Mouse (Mus musculus) cerebellum, postnatal 10 days (tissue): ENCODE data around the gene Fam131c.

Experiments used
- DNase-seq, 2 experiments: peaks; one replicate each; pipeline ENCODE4 v3.0.0; 2021; ENCODE audit warnings: mixed read lengths in 2 of 2

Gene Fam131c

DNA sequence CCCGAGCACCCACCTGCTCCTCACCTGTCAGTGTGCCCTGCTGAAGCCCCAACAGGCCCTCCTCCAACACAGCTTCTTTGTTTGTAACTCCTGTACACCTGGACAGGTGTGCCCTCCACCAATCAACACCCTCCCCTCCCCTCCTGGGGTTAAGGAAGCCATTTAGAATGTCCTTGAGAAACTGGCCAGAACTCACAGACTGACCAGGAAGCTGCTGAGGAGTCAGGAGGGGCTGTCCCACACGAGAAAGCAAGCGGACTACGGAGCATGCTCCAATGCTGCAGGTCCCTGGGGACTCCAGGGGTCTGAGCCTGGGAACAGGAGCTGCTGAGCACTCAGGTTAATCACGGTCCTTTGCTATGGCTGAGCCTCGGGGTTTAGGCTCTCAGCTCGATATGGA is 47.9 kb downstream of the Fam131c start, which contains the start of gene Clcnkb:
Gene Clcnkb, minus strand, starts transcription at position 91 of the 400 bp plus-strand sequence.
- DNase-seq = no peak

GRCm38 (mm10) chr4:141419398-141420191 is 51.6 kb downstream of the Fam131c start:
- no peak for DNase-seq

DNA sequence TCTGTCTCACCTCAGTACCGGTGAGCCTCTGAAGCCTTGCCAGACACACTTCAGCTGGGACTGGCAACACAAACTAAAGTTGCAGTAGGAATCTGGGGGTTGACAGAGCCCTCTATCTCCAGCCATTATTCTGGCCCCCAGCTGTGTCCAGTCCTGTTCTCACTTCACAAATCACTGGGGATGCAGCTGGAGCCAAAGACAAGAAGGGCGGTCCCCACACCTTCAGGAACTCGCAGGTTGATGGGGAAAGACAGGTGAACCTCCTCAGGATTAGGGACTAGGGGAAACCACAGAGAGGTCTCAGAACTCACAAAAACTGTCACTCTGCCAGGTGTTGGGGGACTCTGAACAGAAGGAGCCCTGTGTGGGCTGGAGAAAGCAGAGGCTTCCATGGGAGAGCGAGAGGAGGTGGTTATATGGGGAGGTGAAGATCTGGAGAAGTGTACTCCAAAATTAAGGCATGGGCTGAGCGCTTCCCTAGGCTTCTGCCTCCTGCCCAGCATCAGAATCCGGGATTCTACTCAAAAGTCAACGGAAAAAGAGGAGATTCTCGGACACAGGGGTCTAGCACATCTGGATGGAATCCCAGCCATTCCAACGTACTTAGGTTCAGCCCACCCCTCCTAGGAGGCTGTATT is 52.3 kb downstream of the Fam131c start, which contains the start of gene Hspb7:
Gene Hspb7, plus strand, starts transcription at position 588 of the 638 bp plus-strand sequence.
- no peak for DNase-seq

- no peak for DNase-seq
Observed at GRCm38 (mm10) chr4:141420886-141421285, 52.9 kb downstream of the Fam131c start.

DNA sequence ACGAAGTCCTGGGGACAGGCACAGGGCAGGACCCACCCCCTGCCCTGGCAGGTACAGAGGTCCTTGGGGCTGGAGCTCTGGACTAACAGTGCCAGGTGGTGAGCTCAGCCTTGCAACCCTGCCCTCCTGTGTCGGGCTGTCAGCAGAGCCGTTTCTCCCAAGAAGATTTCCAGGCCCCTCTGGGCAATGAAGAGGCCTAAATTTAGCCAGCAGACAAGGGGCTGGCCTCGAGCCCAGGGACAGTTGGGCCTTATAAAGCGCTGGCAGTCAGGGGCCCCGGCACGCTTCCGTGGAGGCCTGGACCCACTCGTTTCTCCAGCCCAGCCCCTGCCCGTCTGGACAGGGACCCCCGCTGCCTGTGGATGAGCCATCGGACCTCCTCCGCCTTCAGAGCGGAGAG is 53.4 kb downstream of the Fam131c start:
- peak; percentile 80 to 85 for DNase-seq

DNA sequence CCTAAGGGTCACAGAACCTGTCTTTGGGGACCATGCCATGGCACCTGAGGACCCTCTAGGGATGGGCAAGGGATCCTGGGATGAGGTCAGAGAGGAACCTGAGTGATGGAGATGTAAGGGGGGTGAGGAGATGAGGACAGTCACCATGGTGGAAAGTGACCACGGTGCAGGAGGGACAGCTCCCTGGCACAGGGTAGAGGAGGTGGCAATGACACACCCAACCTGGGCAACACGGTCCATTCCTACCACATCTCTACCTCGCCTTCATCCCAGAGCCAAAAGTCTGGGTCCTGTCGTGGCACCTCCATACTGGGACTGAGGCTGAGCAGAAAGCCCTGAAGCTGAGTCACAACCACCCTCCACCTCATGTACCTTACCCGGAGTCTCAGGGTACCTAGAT is 54.8 kb downstream of the Fam131c start:
- DNase-seq = no peak

DNA sequence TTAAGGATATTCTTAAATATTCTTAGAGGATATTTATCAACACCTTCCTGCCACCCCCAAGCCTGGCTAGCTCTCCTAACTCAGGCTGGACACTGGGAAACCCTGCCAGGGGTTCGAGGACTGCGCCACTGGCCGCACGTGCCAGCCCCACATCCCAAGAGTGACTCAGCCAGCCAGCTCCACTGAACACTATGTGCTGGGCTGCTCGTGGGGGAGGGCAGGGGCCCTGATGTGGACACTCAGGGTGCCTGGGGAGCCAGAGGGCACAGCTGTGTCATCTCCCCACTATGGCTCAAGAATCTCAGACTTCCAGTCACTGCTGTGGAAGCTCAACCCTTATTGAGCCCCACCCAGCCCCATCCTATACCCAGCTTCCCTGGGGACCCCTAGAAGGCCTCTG is 55.3 kb downstream of the Fam131c start:
- DNase-seq = no peak

DNA sequence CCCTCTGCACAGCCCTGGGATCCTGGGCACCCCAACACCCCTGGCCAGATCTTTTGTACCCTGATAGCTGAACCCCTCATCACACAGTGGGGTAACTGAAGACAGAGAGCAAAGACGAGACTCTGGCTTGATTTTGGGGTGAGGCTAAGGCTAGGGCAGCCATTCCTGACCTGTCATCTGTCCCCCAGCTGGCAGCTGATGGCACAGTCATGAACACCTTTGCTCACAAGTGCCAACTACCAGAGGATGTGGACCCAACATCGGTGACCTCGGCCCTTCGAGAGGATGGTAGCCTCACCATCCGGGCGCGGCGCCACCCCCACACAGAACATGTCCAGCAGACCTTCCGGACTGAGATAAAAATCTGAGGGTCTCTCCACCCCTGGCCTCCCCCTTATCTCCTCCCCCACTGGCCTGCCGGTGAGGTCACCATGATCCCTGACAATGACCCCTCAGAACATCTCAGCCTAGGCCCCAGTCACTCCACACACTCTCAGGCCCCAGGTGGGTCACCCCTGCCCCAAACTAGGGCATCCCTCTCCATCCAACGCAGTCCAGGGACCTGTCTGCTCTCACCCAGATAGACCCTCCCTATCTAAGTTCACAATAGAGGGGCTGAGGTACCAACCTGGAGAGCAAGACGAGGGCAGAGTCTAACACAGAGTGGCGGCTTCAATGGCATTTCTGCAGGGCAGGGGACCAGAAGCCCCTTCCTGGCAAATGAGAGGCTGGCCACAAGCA is 55.8 kb downstream of the Fam131c start:
- no peak for DNase-seq

- DNase-seq = peak; percentile 62 to 73
Observed at GRCm38 (mm10) chr4:141425484-141426479, 57.8 kb downstream of the Fam131c start.

GRCm38 (mm10) chr4:141426796-141427745 is 59.1 kb downstream of the Fam131c start:
- DNase-seq = no peak

GRCm38 (mm10) chr4:141427921-141428320 is 59.9 kb downstream of the Fam131c start:
- no peak for DNase-seq

GRCm38 (mm10) chr4:141429381-141429780 is 61.4 kb downstream of the Fam131c start:
- DNase-seq = no peak

- DNase-seq = peak; percentile 56 to 60
Observed at GRCm38 (mm10) chr4:141429847-141430246, 61.8 kb downstream of the Fam131c start.

- DNase-seq = peak; percentile 86 to 88
Observed at GRCm38 (mm10) chr4:141430997-141431396, 63.0 kb downstream of the Fam131c start.

DNA sequence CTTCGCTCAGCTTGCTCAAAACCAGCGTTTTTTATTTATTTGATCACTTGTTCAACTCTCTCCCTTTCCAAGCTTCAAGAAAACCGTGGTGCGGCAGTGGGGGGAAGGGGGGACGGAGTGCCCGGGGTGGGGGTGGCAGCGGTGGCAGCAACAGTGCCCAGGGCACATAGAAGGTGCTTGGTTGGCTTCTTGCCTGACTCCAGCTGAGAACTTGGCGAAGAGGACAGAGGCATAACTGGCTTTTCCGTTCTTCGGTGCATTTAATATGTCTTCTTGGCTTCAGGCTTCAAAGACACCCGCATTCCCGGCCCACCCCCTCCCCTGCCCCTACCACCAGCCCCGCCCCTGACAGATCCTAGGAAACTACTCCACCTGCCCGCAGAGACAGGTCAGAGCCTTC is 64.6 kb downstream of the Fam131c start:
- peak; percentile 78 to 81 for DNase-seq

- no peak for DNase-seq
Observed at GRCm38 (mm10) chr4:141433191-141433590, 65.2 kb downstream of the Fam131c start.
